Mouse (Mus musculus): Measurements from ENCODE around the gene Btn1a1. TPM values are rescaled to one million over a fixed set of nuclear protein-coding genes. Genes with fewer than 3 reads are reported as not detected.

The Btn1a1 gene
- polyA plus RNA-seq, 1 experiment from 2014 or later = 0.10 TPM

- ATAC-seq = peak; percentile 65
- H3K4me3 ChIP-seq (ENCODE audit: low read depth, low read length) = peak overlapping the region; percentile 46
Observed at GRCm38 (mm10) chr13:23464224-23464637, 1.5 kb downstream of the Btn1a1 start.

GRCm38 (mm10) chr13:23463381-23464223 lies 2.1 kb downstream of the Btn1a1 start:
- Histone ChIP-seq H3K4me1 (ENCODE audit: control insufficient read depth, insufficient read depth, low read length) (peaks cover 10% of the 10 kb centered on the region), H3K4me2 (ENCODE audit: low read length) (peak overlapping the region; percentile 76), H3K4me3 (ENCODE audit: low read depth, low read length) (peak overlapping the region; percentile 46), H3K27me3 (ENCODE audit: control insufficient read depth, insufficient read depth, low read depth, low read length) (peaks cover 5% of the 10 kb centered on the region; the same call in 1 of the 2 replicates), H3K36me3 (ENCODE audit: control insufficient read depth, insufficient read depth, low read length) (no peaks in the 10 kb centered on the region), H3K27ac (ENCODE audit: low read length) (no peak overlapping the region), H3K9me3 (replicated peaks; ENCODE audit: control insufficient read depth, low read length, poor library complexity, severe bottlenecking) (no peaks in the 10 kb centered on the region), H3K9ac (ENCODE audit: low read depth, low read length) (peak overlapping the region; percentile 62)
- WGBS = under 1% methylated on average over 21 of the region's 21 CpGs
- ATAC-seq = peak; percentile 84

More at GRCm38 (mm10) chr13:23464224-23464637, 1.5 kb downstream of the Btn1a1 start:
- Histone ChIP-seq H3K27ac (ENCODE audit: low read length) (no peak overlapping the region), H3K4me1 (ENCODE audit: control insufficient read depth, insufficient read depth, low read length) (peaks cover 10% of the 10 kb centered on the region), H3K4me2 (ENCODE audit: low read length) (peak overlapping the region; percentile 76), H3K27me3 (ENCODE audit: control insufficient read depth, insufficient read depth, low read depth, low read length) (no peaks in the 10 kb centered on the region), H3K9ac (ENCODE audit: low read depth, low read length) (peak overlapping the region; percentile 62), H3K36me3 (ENCODE audit: control insufficient read depth, insufficient read depth, low read length) (no peaks in the 10 kb centered on the region), H3K9me3 (replicated peaks; ENCODE audit: control insufficient read depth, low read length, poor library complexity, severe bottlenecking) (no peaks in the 10 kb centered on the region)
- WGBS = under 1% methylated on average over 29 of the region's 29 CpGs

GRCm38 (mm10) chr13:23462669-23463068 lies 3.0 kb downstream of the Btn1a1 start:
- H3K27ac ChIP-seq (ENCODE audit: low read length) = no peak overlapping the region

GRCm38 (mm10) chr13:23462063-23462462 lies 3.6 kb downstream of the Btn1a1 start:
- no peak overlapping the region for H3K9ac ChIP-seq (ENCODE audit: low read depth, low read length)
- no peaks in the 10 kb centered on the region for H3K36me3 ChIP-seq (ENCODE audit: control insufficient read depth, insufficient read depth, low read length)
- whole genome bisulfite sequencing = 81% methylated on average over 4 of the region's 4 CpGs
- no peak for ATAC-seq
- no peak overlapping the region for H3K4me3 ChIP-seq (ENCODE audit: low read depth, low read length)
- no peak overlapping the region for H3K27ac ChIP-seq (ENCODE audit: low read length)
- H3K9me3 ChIP-seq (replicated peaks; ENCODE audit: control insufficient read depth, low read length, poor library complexity, severe bottlenecking) = no peaks in the 10 kb centered on the region
- peaks cover 7% of the 10 kb centered on the region; the same call in 1 of the 2 replicates for H3K27me3 ChIP-seq (ENCODE audit: control insufficient read depth, insufficient read depth, low read depth, low read length)
- no peak overlapping the region for H3K4me2 ChIP-seq (ENCODE audit: low read length)
- peaks cover 10% of the 10 kb centered on the region for H3K4me1 ChIP-seq (ENCODE audit: control insufficient read depth, insufficient read depth, low read length)

More at GRCm38 (mm10) chr13:23462669-23463068, 3.0 kb downstream of the Btn1a1 start:
- H3K36me3 ChIP-seq (ENCODE audit: control insufficient read depth, insufficient read depth, low read length) = no peaks in the 10 kb centered on the region
- H3K27me3 ChIP-seq (ENCODE audit: control insufficient read depth, insufficient read depth, low read depth, low read length) = peaks cover 7% of the 10 kb centered on the region; the same call in 1 of the 2 replicates
- H3K4me3 ChIP-seq (ENCODE audit: low read depth, low read length) = no peak overlapping the region
- H3K4me2 ChIP-seq (ENCODE audit: low read length) = no peak overlapping the region
- H3K9ac ChIP-seq (ENCODE audit: low read depth, low read length) = no peak overlapping the region
- peaks cover 10% of the 10 kb centered on the region for H3K4me1 ChIP-seq (ENCODE audit: control insufficient read depth, insufficient read depth, low read length)
- no peaks in the 10 kb centered on the region for H3K9me3 ChIP-seq (replicated peaks; ENCODE audit: control insufficient read depth, low read length, poor library complexity, severe bottlenecking)
- no peak for ATAC-seq

GRCm38 (mm10) chr13:23459264-23459846 lies 6.3 kb downstream of the Btn1a1 start:
- Histone ChIP-seq H3K4me2 (ENCODE audit: low read length) (0 out of 2 replicates have a peak overlapping the region, but pooled peaks have one; percentile 8), H3K27ac (ENCODE audit: low read length) (no peak overlapping the region), H3K4me3 (ENCODE audit: low read depth, low read length) (no peak overlapping the region), H3K4me1 (ENCODE audit: control insufficient read depth, insufficient read depth, low read length) (no peaks in the 10 kb centered on the region), H3K27me3 (ENCODE audit: control insufficient read depth, insufficient read depth, low read depth, low read length) (peaks cover 7% of the 10 kb centered on the region; the same call in 1 of the 2 replicates), H3K9me3 (replicated peaks; ENCODE audit: control insufficient read depth, low read length, poor library complexity, severe bottlenecking) (no peaks in the 10 kb centered on the region), H3K9ac (ENCODE audit: low read depth, low read length) (no peak overlapping the region), H3K36me3 (ENCODE audit: control insufficient read depth, insufficient read depth, low read length) (no peaks in the 10 kb centered on the region)
- WGBS = 18% methylated on average over 15 of the region's 15 CpGs
- no peak for ATAC-seq

GRCm38 (mm10) chr13:23453926-23454325 lies 11.8 kb downstream of the Btn1a1 start:
- peak overlapping the region; percentile 81 for H3K4me3 ChIP-seq (ENCODE audit: low read depth, low read length)
- peaks cover 3% of the 10 kb centered on the region for H3K4me1 ChIP-seq (ENCODE audit: control insufficient read depth, insufficient read depth, low read length)
- H3K36me3 ChIP-seq (ENCODE audit: control insufficient read depth, insufficient read depth, low read length) = no peaks in the 10 kb centered on the region
- WGBS = 1% methylated on average over 9 of the region's 9 CpGs
- ATAC-seq = no peak
- H3K4me2 ChIP-seq (ENCODE audit: low read length) = peak overlapping the region; percentile 60
- peaks cover 5% of the 10 kb centered on the region; the same call in 1 of the 2 replicates for H3K27me3 ChIP-seq (ENCODE audit: control insufficient read depth, insufficient read depth, low read depth, low read length)
- peak overlapping the region; percentile 77 for H3K27ac ChIP-seq (ENCODE audit: low read length)
- H3K9me3 ChIP-seq (replicated peaks; ENCODE audit: control insufficient read depth, low read length, poor library complexity, severe bottlenecking) = no peaks in the 10 kb centered on the region
- peak overlapping the region; percentile 74 for H3K9ac ChIP-seq (ENCODE audit: low read depth, low read length)

GRCm38 (mm10) chr13:23453362-23453862 lies 12.3 kb downstream of the Btn1a1 start:
- H3K4me1 ChIP-seq (ENCODE audit: control insufficient read depth, insufficient read depth, low read length) = peaks cover 7% of the 10 kb centered on the region
- H3K4me2 ChIP-seq (ENCODE audit: low read length) = peak overlapping the region; percentile 60
- no peaks in the 10 kb centered on the region for H3K36me3 ChIP-seq (ENCODE audit: control insufficient read depth, insufficient read depth, low read length)
- 0% methylated on average over 25 of the region's 25 CpGs for WGBS
- H3K9ac ChIP-seq (ENCODE audit: low read depth, low read length) = peak overlapping the region; percentile 74
- H3K4me3 ChIP-seq (ENCODE audit: low read depth, low read length) = peak overlapping the region; percentile 81
- H3K27ac ChIP-seq (ENCODE audit: low read length) = peak overlapping the region; percentile 77
- H3K27me3 ChIP-seq (ENCODE audit: control insufficient read depth, insufficient read depth, low read depth, low read length) = 0 out of 2 replicates have a peak, but pooled peaks cover 2% of the 10 kb centered on the region
- ATAC-seq = peak; percentile 85
- no peaks in the 10 kb centered on the region for H3K9me3 ChIP-seq (replicated peaks; ENCODE audit: control insufficient read depth, low read length, poor library complexity, severe bottlenecking)

- 0 out of 2 replicates have a peak, but pooled peaks have one; percentile 18 for ATAC-seq
- Histone ChIP-seq H3K4me2 (ENCODE audit: low read length) (peak overlapping the region; percentile 77), H3K4me3 (ENCODE audit: low read depth, low read length) (peak overlapping the region; percentile 56), H3K9me3 (replicated peaks; ENCODE audit: control insufficient read depth, low read length, poor library complexity, severe bottlenecking) (no peaks in the 10 kb centered on the region), H3K36me3 (ENCODE audit: control insufficient read depth, insufficient read depth, low read length) (no peaks in the 10 kb centered on the region), H3K9ac (ENCODE audit: low read depth, low read length) (peak overlapping the region; percentile 71), H3K4me1 (ENCODE audit: control insufficient read depth, insufficient read depth, low read length) (peaks cover 7% of the 10 kb centered on the region), H3K27ac (ENCODE audit: low read length) (peak overlapping the region; percentile 48), H3K27me3 (ENCODE audit: control insufficient read depth, insufficient read depth, low read depth, low read length) (no peaks in the 10 kb centered on the region)
- WGBS = under 1% methylated on average over 15 of the region's 15 CpGs
Observed at GRCm38 (mm10) chr13:23450398-23450797, 15.3 kb downstream of the Btn1a1 start.

Data from midbrain, embryonic 16.5 days (tissue).